Mouse (Mus musculus) CH12.LX (cell line): ENCODE measurements around the gene Dph6.

ENCODE experiments used
- CHD2 ChIP-seq: IDR thresholded peaks from 2 replicates; pipeline ENCODE4 v1.6.1; 2011; ENCODE audit warnings: low read length, improper control_type of control experiment
- CTCF ChIP-seq, 2 experiments: IDR thresholded peaks in 1 of 2; conservative IDR thresholded peaks in 1 of 2; 2 replicates each; pipeline ENCODE4 v1.5.1; 2011 to 2012; ENCODE audit warnings: low read depth in 2 of 2, low read length in 2 of 2, improper control_type of control experiment in 1 of 2, inconsistent platforms in 1 of 2, mild to moderate bottlenecking in 1 of 2, moderate library complexity in 1 of 2
- HCFC1 ChIP-seq: IDR thresholded peaks from 2 replicates; pipeline ENCODE4 v1.6.1; 2012; ENCODE audit warnings: low read depth, mild to moderate bottlenecking, inconsistent platforms, low read length, improper control_type of control experiment
- MAX ChIP-seq: IDR thresholded peaks from 2 replicates; pipeline ENCODE4 v1.6.1; 2011; ENCODE audit warnings: low read length, improper control_type of control experiment
- MAZ ChIP-seq: IDR thresholded peaks from 2 replicates; pipeline ENCODE4 v1.6.1; 2012; ENCODE audit warnings: low read depth, mild to moderate bottlenecking, inconsistent platforms, low read length, improper control_type of control experiment, moderate library complexity
- NRF1 ChIP-seq: IDR thresholded peaks from 2 replicates; pipeline ENCODE4 v1.6.1; 2014; ENCODE audit warnings: low read depth, mild to moderate bottlenecking, inconsistent platforms, low read length, improper control_type of control experiment, moderate library complexity
- POLR2A ChIP-seq: IDR thresholded peaks from 2 replicates; pipeline ENCODE4 v1.6.1; 2011; ENCODE audit warnings: low read depth, mild to moderate bottlenecking, improper control_type of control experiment, low read length
- UBTF ChIP-seq: IDR thresholded peaks from 2 replicates; pipeline ENCODE4 v1.6.1; 2012; ENCODE audit warnings: low read depth, mild to moderate bottlenecking, inconsistent platforms, low read length, improper control_type of control experiment, moderate library complexity
- ZNF384 ChIP-seq: IDR thresholded peaks from 2 replicates; pipeline ENCODE4 v1.6.1; 2012; ENCODE audit warnings: low read depth, low read length, improper control_type of control experiment, inconsistent platforms

GRCm38 (mm10) chr2:114593393-114593792 is 61.4 kb downstream of the Dph6 start:
- TF ChIP-seq CTCF (conservative IDR thresholded peaks at IDR 0.05 in 1 of 2, IDR thresholded peaks at IDR 0.05 in 1 of 2; ENCODE audit: low read depth in 2 of 2, low read length in 2 of 2) (no peak), POLR2A (no peak), NRF1 (no peak), CHD2 (no peak), UBTF (no peak), MAZ (no peak), ZNF384 (no peak), HCFC1 (no peak), MAX (no peak)
